Mouse (Mus musculus) kidney, adult 2 months (tissue): ENCODE measurements around the gene Gm13090.

ENCODE experiments used
- CTCF ChIP-seq: fragments of 200-500 bp; conservative IDR thresholded peaks from 2 replicates; pipeline ENCODE4 v1.5.1; 2011; ENCODE audit warnings: low read depth, mild to moderate bottlenecking, control low read depth, low read length, moderate library complexity, mixed read lengths; ENCODE audit not compliant: insufficient read depth, insufficient read length
- POLR2A ChIP-seq: fragments of 200-500 bp; IDR thresholded peaks from one replicate; pipeline ENCODE4 v1.6.1; 2011; ENCODE audit warnings: low read depth, low read length, control low read depth

GRCm38 (mm10) chr4:151133760-151134159 is 44.4 kb downstream of the Gm13090 start:
- TF ChIP-seq CTCF: no peak
- TF ChIP-seq POLR2A: no peak
